In genomic region chr10:116808556-116809353, GRCm38 (mm10) we compare ENCODE assay signal across 16 mouse cellular contexts.
A peak's percentile ranks its signal among the peaks of the same experiment; 100 is the strongest.
DNase-seq lines count a peak whose midpoint lies in the region; TF ChIP-seq lines count a peak whose summit lies in the region.
"Had no signal": no experiment of that assay in that cellular context is flagged by ENCODE, and none has a peak within 500 bp of the region (broad histone marks: within the 10 kb centered on the region; RNA-seq: fewer than 3 reads in every experiment).

No protein-coding gene starts in this region.

- dilution Hi-C loops in CH12.LX (cut with MboI; ENCODE audit: extremely low pct_ligation_motif_present, extremely low pct_unique_long_range_greater_than_20kb, low sequenced_read_pairs), result no loop called here

- H3K9me3 ChIP-seq in CH12.LX (replicated peaks; ENCODE audit: low read length) (no peaks in the 10 kb centered on the region), ES-E14 (ENCODE audit: control insufficient read depth, insufficient read depth, low read depth, low read length) (no peaks in the 10 kb centered on the region)
- H3K9me3 ChIP-seq: embryonic facial prominence, embryonic 13.5 days; forebrain, embryonic 12.5 days; hindbrain, embryonic 12.5 days had no signal

- TF ChIP-seq RAD21 in CH12.LX (IDR thresholded peaks at IDR 0.05; ENCODE audit: low read depth, low read length), result no peak

- H3K36me3 ChIP-seq in CH12.LX (replicated peaks in 1 of 2; ENCODE audit: control insufficient read depth in 1 of 2, insufficient read depth in 1 of 2, low read length in 1 of 2) (no peaks in the 10 kb centered on the region), ES-E14 (ENCODE audit: control insufficient read depth, insufficient read depth, low read length, poor library complexity, severe bottlenecking) (no peaks in the 10 kb centered on the region; the same call in 1 of the 2 replicates)
- H3K36me3 ChIP-seq: embryonic facial prominence, embryonic 13.5 days; forebrain, embryonic 12.5 days; hindbrain, embryonic 12.5 days had no signal

- in situ Hi-C loops in CH12.LX (cut with MboI; ENCODE audit: low pct_ligation_motif_present, low pct_unique_long_range_greater_than_20kb, low sequenced_read_pairs), result no loop called here
- in situ Hi-C loops in ES-E14 (cut with MboI; ENCODE audit: low sequenced_read_pairs in 2 of 2, unreplicated experiment in 2 of 2), result no loop called here

- no peak for TF ChIP-seq CTCF in CH12.LX (conservative IDR thresholded peaks at IDR 0.05 in 1 of 2, IDR thresholded peaks at IDR 0.05 in 1 of 2; ENCODE audit: low read depth in 2 of 2, low read length in 2 of 2)

- DNase-seq in A20 (ENCODE audit: low read depth, low spot score) (peak; percentile 23), CH12.LX (ENCODE audit: extremely low read depth) (peak; percentile 8), ES-E14 (ENCODE audit: low read depth, low spot score) (peak; percentile 58), ZHBTc4 (ENCODE audit: low read depth, low spot score) (peak; percentile 80)
- DNase-seq in neural tube, embryonic 10.5 days (ENCODE audit: extremely low spot score, low spot score), result no peak
- DNase-seq in B cell, adult 2 months, result no peak
- DNase-seq: adrenal gland, postnatal 25 days; cerebellum, adult 18-20 months; cerebellum, adult 9-11 months; cerebellum, postnatal 36 days; gastrocnemius, postnatal 25 days; heart, postnatal 10 days; heart, postnatal 4 days had no signal

- H3K9ac ChIP-seq in CH12.LX (ENCODE audit: insufficient read depth, low read depth), result no peak overlapping the region
- peak overlapping the region; percentile 58; the same call in 1 of the 2 replicates for H3K9ac ChIP-seq in ES-E14 (ENCODE audit: insufficient read depth, low read depth, low read length, poor library complexity, severe bottlenecking)
- H3K9ac ChIP-seq: embryonic facial prominence, embryonic 13.5 days; forebrain, embryonic 12.5 days; hindbrain, embryonic 12.5 days had no signal

- no peaks in the 10 kb centered on the region for H3K79me2 ChIP-seq in CH12.LX (replicated peaks; ENCODE audit: control insufficient read depth, extremely low read depth, insufficient read depth, poor library complexity, severe bottlenecking)

- no peak for TF ChIP-seq EP300 in CH12.LX (IDR thresholded peaks at IDR 0.05; ENCODE audit: low read length)

- H3K27ac ChIP-seq in CH12.LX (ENCODE audit: insufficient read depth, low read depth) (no peak overlapping the region), ES-E14 (ENCODE audit: insufficient read depth, low read depth, low read length, poor library complexity, severe bottlenecking) (peak overlapping the region; percentile 18; the same call in 1 of the 2 replicates)
- H3K27ac ChIP-seq: embryonic facial prominence, embryonic 13.5 days; forebrain, embryonic 12.5 days; hindbrain, embryonic 12.5 days had no signal

- H3K4me1 ChIP-seq in CH12.LX (ENCODE audit: control insufficient read depth in 1 of 2, insufficient read depth in 2 of 2) (no peaks in the 10 kb centered on the region; a peak in 1 of 4 replicates), ES-E14 (ENCODE audit: control insufficient read depth in 2 of 2, insufficient read depth in 2 of 2, low read length in 2 of 2, poor library complexity in 1 of 2) (peaks cover 0 to 4% of the 10 kb centered on the region in 2 experiments; a peak in 1 of 4 replicates)
- H3K4me1 ChIP-seq: forebrain, embryonic 12.5 days; hindbrain, embryonic 12.5 days had no signal

- no peak for TF ChIP-seq POLR2A in CH12.LX (IDR thresholded peaks at IDR 0.05; ENCODE audit: low read depth, low read length)

- no peak overlapping the region for H3K4me2 ChIP-seq in CH12.LX (ENCODE audit: insufficient read depth, low read depth, poor library complexity, severe bottlenecking)
- H3K4me2 ChIP-seq: embryonic facial prominence, embryonic 13.5 days; forebrain, embryonic 12.5 days; hindbrain, embryonic 12.5 days had no signal

- H3K27me3 ChIP-seq in CH12.LX (replicated peaks), result no peaks in the 10 kb centered on the region
- H3K27me3 ChIP-seq: embryonic facial prominence, embryonic 13.5 days; forebrain, embryonic 12.5 days; hindbrain, embryonic 12.5 days had no signal

- H3K4me3 ChIP-seq in CH12.LX (replicated peaks in 1 of 3; ENCODE audit: low read depth in 2 of 3, low read length in 2 of 3, poor library complexity in 1 of 3), result no peak overlapping the region
- peak overlapping the region; percentile 39 to 58; a peak in 2 of 4 replicates for H3K4me3 ChIP-seq in ES-E14 (ENCODE audit: insufficient read depth in 1 of 2, low read depth in 1 of 2, low read length in 2 of 2, poor library complexity in 1 of 2, severe bottlenecking in 1 of 2)
- H3K4me3 ChIP-seq: embryonic facial prominence, embryonic 13.5 days; forebrain, embryonic 12.5 days; hindbrain, embryonic 12.5 days had no signal

TF ChIP-seq in CH12.LX, 34 proteins besides CTCF, POLR2A, EP300 and RAD21:
- TF ChIP-seq USF2 (conservative IDR thresholded peaks at IDR 0.05; ENCODE audit: low read depth, low read length) (no peak), ETS1 (conservative IDR thresholded peaks at IDR 0.05; ENCODE audit: low read depth, low read length) (no peak), SIN3A (IDR thresholded peaks at IDR 0.05; ENCODE audit: low read length) (no peak), BHLHE40 (IDR thresholded peaks at IDR 0.05; ENCODE audit: low read depth, low read length) (no peak), MAZ (IDR thresholded peaks at IDR 0.05; ENCODE audit: low read depth, low read length) (no peak), USF1 (IDR thresholded peaks at IDR 0.05; ENCODE audit: low read depth, low read length) (no peak), ZNF384 (IDR thresholded peaks at IDR 0.05; ENCODE audit: low read depth, low read length) (peak; percentile 49; the same call in 1 of the 2 replicates)
TF ChIP-seq in CH12.LX: peak in this region for 1.

TF ChIP-seq in ES-E14, 5 proteins besides CTCF, POLR2A, EP300 and RAD21:
- peak; percentile 99 for TF ChIP-seq ZNF384 (IDR thresholded peaks at IDR 0.05; ENCODE audit: low read depth, low read length)
- TF ChIP-seq CHD2 (IDR thresholded peaks at IDR 0.05; ENCODE audit: low read depth, low read length), result 0 out of 2 replicates have a peak, but pooled peaks have one; percentile 16
- no peak for TF ChIP-seq MAFK (IDR thresholded peaks at IDR 0.05; ENCODE audit: insufficient read depth, low read depth, low read length)
- TF ChIP-seq HCFC1 (IDR thresholded peaks at IDR 0.05; ENCODE audit: borderline replicate concordance, insufficient read depth, low read length), result no peak
- TF ChIP-seq ZC3H11A (IDR thresholded peaks at IDR 0.05; ENCODE audit: borderline replicate concordance, low read depth, low read length), result no peak

Comparison
In these comparisons a context has a peak if more than half of its experiments do, and no peak if none do; other contexts are left out.
1. DNase-seq: peak in A20 (single experiment), CH12.LX (single experiment), ES-E14 (single experiment) and ZHBTc4 (single experiment); none in neural tube, embryonic 10.5 days (single experiment) and B cell, adult 2 months (0 of 2).
2. H3K4me3 ChIP-seq: peak in ES-E14 (2 of 2); none in CH12.LX (0 of 3).